Mouse (Mus musculus) limb, embryonic 11.5 days (tissue): ENCODE data around the gene Icam5. TPM values are rescaled to one million over a fixed set of nuclear protein-coding genes. Genes with fewer than 3 reads are reported as not detected.
"Not testable (repeated sequence)": the region's sequence is repeated elsewhere in the genome, so short reads cannot be mapped to it uniquely, and the experiment has no call there.

ENCODE experiments used
- ATAC-seq: fragments of 200-750 bp; cut with Nextera tagmentation; 2 replicates; pipeline ENCODE4 v1.8.0; 2017; ENCODE audit warnings: low read depth; ENCODE audit not compliant: insufficient number of reproducible peaks, low FRiP score, low TSS enrichment
- DNase-seq: peaks from one replicate; pipeline ENCODE4 v3.0.0-alpha.2; 2015; ENCODE audit warnings: low spot score
- H3K27ac ChIP-seq: fragments of 300-500 bp; sonication (generic); replicated peaks from 2 replicates; pipeline ENCODE4 v1.5.1; 2014; ENCODE audit warnings: low read depth, mild to moderate bottlenecking, low read length
- H3K27me3 ChIP-seq: fragments of 300-500 bp; sonication (generic); 2 replicates; pipeline ENCODE4 v1.6.1; 2014; ENCODE audit warnings: mild to moderate bottlenecking, low read length, mixed read lengths; ENCODE audit not compliant: control insufficient read depth, insufficient read depth
- H3K36me3 ChIP-seq: fragments of 300-500 bp; sonication (generic); 2 replicates; pipeline ENCODE4 v1.6.1; 2014; ENCODE audit warnings: mild to moderate bottlenecking, low read length, moderate library complexity, mixed read lengths; ENCODE audit not compliant: control insufficient read depth, insufficient read depth
- H3K4me1 ChIP-seq: fragments of 300-500 bp; sonication (generic); 2 replicates; pipeline ENCODE4 v1.6.1; 2014; ENCODE audit warnings: low read length, mixed read lengths; ENCODE audit not compliant: control insufficient read depth, insufficient read depth
- H3K4me2 ChIP-seq: fragments of 300-500 bp; sonication (generic); 2 replicates; pipeline ENCODE4 v1.6.1; 2014; ENCODE audit warnings: low read depth, mild to moderate bottlenecking, moderate library complexity; ENCODE audit not compliant: severe bottlenecking
- H3K4me3 ChIP-seq: fragments of 300-500 bp; sonication (generic); 2 replicates; pipeline ENCODE4 v1.5.1; 2014; ENCODE audit warnings: low read depth, low read length
- H3K9ac ChIP-seq: fragments of 300-500 bp; sonication (generic); 2 replicates; pipeline ENCODE4 v1.6.1; 2014; ENCODE audit warnings: mild to moderate bottlenecking, low read length
- H3K9me3 ChIP-seq: fragments of 300-500 bp; sonication (generic); 2 replicates; pipeline ENCODE4 v1.6.1; 2016; ENCODE audit warnings: low read length; ENCODE audit not compliant: control insufficient read depth
- WGBS: fragments of 180-500 bp; shearing (Covaris S2); extraction: QIAGEN DNeasy Blood & Tissue Kit; methylation state at CpG from one replicate; pipeline ENCODE4 v1.1.7; 2014; 5-methylcytosine and 5-hydroxymethylcytosine counted together
- polyA plus RNA-seq: library from polyadenylated mRNA; unstranded; fragments of >200 nt; fragmentation: Nextera tagmentation; extraction: Ambion mirVana; gene quantifications from 2 replicates; pipeline ENCODE4 v1.2.1, GENCODE M21; 2014

The Icam5 gene
- polyA plus RNA-seq, 1 experiment from 2014 or later: not detected

DNA sequence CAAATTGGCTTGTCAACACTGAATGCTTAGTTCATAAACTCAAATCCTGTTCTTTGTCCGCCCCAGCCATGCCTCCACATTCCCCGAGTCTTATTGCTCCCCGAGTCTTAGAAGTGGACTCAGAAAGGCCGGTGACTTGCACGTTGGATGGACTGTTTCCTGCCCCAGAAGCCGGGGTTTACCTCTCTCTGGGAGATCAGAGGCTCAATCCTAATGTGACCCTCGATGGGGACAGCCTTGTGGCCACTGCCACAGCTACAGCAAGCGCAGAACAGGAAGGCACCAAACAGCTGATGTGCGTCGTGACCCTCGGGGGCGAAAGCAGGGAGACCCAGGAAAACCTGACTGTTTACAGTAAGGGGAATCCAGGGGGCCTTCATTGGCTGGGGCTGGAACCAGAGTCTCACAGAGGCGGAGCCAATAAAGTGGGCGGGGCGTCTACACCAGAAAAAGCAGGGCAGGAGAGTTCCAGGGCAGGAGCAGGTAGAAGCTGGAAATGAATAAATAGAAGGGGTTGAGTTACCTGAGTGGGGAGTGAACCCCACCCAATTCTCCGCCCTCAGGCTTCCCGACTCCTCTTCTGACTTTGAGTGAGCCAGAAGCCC is 2.7 kb downstream of the Icam5 start:
- H3K4me2 ChIP-seq: no peak overlapping the region
- peaks cover 31% of the 10 kb centered on the region for H3K4me1 ChIP-seq
- DNase-seq (peak; percentile 65), ATAC-seq (no peak)
- no peaks in the 10 kb centered on the region for H3K9me3 ChIP-seq
- H3K9ac ChIP-seq: no peak overlapping the region
- no peaks in the 10 kb centered on the region for H3K36me3 ChIP-seq
- peaks cover 89% of the 10 kb centered on the region for H3K27me3 ChIP-seq
- H3K27ac ChIP-seq: no peak overlapping the region
- H3K4me3 ChIP-seq: no peak overlapping the region
- 4% methylated on average over 17 of the region's 17 CpGs for WGBS

DNA sequence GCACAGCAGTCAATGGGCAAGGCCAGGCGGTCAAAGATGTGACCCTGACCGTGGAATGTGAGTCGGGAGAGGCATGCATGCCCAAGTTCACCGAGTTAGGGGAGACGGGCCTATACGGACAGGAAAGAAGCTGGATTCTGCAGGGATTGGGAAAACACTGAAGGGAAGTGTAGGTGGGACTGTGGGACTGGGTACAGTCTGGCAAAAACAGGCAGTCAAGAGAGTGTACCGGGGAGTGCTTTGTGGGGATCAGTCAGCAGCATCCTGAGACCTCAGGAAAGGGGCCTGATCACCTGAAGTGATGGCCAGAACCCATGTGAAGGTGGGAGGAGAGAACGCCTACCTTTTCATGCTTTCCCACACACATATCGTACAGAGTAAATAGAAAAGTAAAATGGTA is 3.7 kb downstream of the Icam5 start:
- Histone ChIP-seq H3K4me1 (peaks cover 27% of the 10 kb centered on the region), H3K27me3 (peaks cover 84% of the 10 kb centered on the region), H3K4me3 (no peak overlapping the region), H3K9me3 (no peaks in the 10 kb centered on the region), H3K27ac (no peak overlapping the region), H3K4me2 (no peak overlapping the region), H3K9ac (no peak overlapping the region), H3K36me3 (no peaks in the 10 kb centered on the region)
- ATAC-seq (no peak), DNase-seq (no peak)
- 21% methylated on average over 9 of the region's 9 CpGs for WGBS

DNA sequence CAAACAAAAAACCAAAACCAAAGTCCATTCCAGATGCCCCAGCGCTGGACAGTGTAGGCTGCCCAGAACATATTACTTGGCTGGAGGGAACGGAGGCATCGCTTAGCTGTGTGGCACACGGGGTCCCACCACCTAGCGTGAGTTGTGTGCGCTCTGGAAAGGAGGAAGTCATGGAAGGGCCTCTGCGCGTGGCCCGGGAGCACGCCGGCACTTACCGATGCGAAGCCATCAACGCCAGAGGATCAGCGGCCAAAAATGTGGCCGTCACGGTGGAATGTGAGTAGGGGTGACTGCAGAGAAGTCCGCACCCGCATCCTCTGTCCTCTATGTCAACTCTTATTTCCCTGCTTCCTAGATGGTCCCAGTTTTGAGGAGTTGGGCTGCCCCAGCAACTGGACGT is 4.3 kb downstream of the Icam5 start:
- no peak overlapping the region for H3K4me3 ChIP-seq
- peaks cover 82% of the 10 kb centered on the region for H3K27me3 ChIP-seq
- H3K4me1 ChIP-seq: peaks cover 25% of the 10 kb centered on the region
- H3K27ac ChIP-seq: no peak overlapping the region
- no peaks in the 10 kb centered on the region for H3K36me3 ChIP-seq
- ATAC-seq (no peak), DNase-seq (no peak)
- 7% methylated on average over 20 of the region's 20 CpGs for WGBS
- H3K9ac ChIP-seq: no peak overlapping the region
- no peak overlapping the region for H3K4me2 ChIP-seq
- no peaks in the 10 kb centered on the region for H3K9me3 ChIP-seq

DNA sequence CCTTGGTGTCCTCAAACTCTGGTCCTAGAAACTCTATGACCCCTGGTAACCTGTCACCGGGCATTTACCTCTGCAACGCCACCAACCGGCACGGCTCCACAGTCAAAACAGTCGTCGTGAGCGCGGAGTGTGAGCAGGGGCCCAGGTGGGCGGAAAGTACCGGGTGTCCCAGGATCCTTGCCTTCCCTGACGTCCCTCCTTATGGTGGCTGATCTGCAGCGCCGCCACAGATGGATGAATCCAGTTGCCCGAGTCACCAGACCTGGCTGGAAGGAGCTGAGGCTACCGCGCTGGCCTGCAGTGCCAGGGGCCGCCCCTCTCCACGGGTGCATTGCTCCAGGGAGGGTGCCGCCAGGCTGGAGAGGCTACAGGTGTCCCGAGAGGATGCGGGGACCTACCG is 4.8 kb downstream of the Icam5 start:
- Histone ChIP-seq H3K27ac (no peak overlapping the region), H3K4me1 (peaks cover 24% of the 10 kb centered on the region), H3K9me3 (no peaks in the 10 kb centered on the region), H3K9ac (no peak overlapping the region), H3K4me2 (no peak overlapping the region), H3K4me3 (no peak overlapping the region), H3K27me3 (peaks cover 80% of the 10 kb centered on the region), H3K36me3 (no peaks in the 10 kb centered on the region)
- WGBS: 3% methylated on average over 22 of the region's 22 CpGs
- ATAC-seq (no peak), DNase-seq (peak; percentile 43)

DNA sequence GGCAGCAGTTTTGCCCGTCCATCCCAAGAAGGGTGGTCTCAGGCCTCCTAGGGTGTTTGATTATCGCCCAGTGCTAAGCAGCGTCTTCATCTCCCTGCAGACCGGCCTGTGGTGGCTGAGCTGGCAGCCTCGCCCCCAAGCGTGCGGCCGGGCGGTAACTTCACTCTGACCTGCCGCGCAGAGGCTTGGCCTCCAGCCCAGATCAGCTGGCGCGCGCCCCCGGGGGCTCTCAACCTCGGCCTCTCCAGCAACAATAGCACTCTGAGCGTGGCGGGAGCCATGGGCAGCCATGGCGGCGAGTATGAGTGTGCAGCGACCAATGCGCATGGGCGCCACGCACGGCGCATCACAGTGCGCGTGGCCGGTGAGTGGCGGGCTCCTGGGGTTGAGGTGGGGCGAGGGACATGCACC is 5.6 kb downstream of the Icam5 start:
- DNase-seq: peak; percentile 50
- H3K27ac ChIP-seq: no peak overlapping the region
- no peaks in the 10 kb centered on the region for H3K9me3 ChIP-seq
- peak overlapping the region; percentile 55 for H3K9ac ChIP-seq
- H3K4me1 ChIP-seq: peaks cover 24% of the 10 kb centered on the region
- WGBS: 3% methylated on average over 31 of the region's 31 CpGs
- H3K36me3 ChIP-seq: no peaks in the 10 kb centered on the region
- H3K4me2 ChIP-seq: peak overlapping the region; percentile 66
- H3K4me3 ChIP-seq: peak overlapping the region; percentile 34
- H3K27me3 ChIP-seq: peaks cover 72% of the 10 kb centered on the region
- no peak for ATAC-seq

DNA sequence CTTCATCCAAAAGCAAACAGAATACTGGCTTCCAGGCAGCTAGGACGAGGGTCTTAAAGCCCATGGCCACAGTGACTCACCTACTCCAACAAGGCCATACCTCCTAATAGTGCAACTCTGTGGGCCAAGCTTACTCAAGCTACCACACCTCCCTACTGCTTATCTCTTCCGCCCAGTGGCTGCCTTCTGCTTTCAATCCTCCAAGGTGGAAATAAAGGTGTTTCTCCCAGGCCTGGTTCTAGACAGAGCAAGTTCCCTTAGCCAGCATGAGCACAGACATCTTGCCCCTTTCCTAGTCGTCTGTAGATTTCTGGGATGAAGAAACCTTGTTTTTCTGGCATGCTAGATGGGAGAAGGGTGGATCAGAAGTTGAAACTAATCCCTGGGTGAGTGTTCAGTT is 7.9 kb downstream of the Icam5 start:
- Histone ChIP-seq H3K27me3 (peaks cover 50% of the 10 kb centered on the region), H3K27ac (no peak overlapping the region), H3K4me3 (no peak overlapping the region), H3K4me1 (peaks cover 10% of the 10 kb centered on the region), H3K4me2 (no peak overlapping the region), H3K36me3 (no peaks in the 10 kb centered on the region), H3K9me3 (no peaks in the 10 kb centered on the region), H3K9ac (no peak overlapping the region)
- DNase-seq: no peak
- ATAC-seq: no peak
- 75% methylated on average over 3 of the region's 3 CpGs for WGBS

DNA sequence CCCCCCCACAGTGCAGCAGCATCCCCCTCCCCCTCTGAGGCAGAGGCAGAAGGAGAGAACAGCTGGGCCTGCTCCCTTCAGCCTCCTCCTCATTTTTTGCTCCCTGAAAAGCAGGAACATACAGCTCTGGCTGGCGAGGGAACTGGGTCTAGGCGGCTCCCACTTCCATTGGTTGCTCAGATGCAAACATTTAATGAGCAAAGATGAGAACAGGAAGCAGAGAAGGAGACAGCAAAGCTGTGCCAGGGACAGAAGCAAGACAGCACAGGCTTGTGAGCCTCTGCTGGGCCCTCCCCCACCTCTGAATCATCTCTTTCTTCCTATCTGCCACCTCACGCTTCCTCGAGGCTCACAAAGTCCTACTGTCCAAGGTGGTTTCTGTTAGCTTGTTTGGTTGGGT is 9.4 kb downstream of the Icam5 start:
- no peak overlapping the region for H3K4me2 ChIP-seq
- DNase-seq: no peak
- H3K27me3 ChIP-seq: peaks cover 35% of the 10 kb centered on the region
- no peak overlapping the region for H3K9ac ChIP-seq
- H3K36me3 ChIP-seq: no peaks in the 10 kb centered on the region
- no peak overlapping the region for H3K27ac ChIP-seq
- WGBS: 52% methylated on average over 4 of the region's 4 CpGs
- no peak overlapping the region for H3K4me3 ChIP-seq
- no peaks in the 10 kb centered on the region for H3K9me3 ChIP-seq
- ATAC-seq: no peak
- H3K4me1 ChIP-seq: peaks cover 8% of the 10 kb centered on the region

DNA sequence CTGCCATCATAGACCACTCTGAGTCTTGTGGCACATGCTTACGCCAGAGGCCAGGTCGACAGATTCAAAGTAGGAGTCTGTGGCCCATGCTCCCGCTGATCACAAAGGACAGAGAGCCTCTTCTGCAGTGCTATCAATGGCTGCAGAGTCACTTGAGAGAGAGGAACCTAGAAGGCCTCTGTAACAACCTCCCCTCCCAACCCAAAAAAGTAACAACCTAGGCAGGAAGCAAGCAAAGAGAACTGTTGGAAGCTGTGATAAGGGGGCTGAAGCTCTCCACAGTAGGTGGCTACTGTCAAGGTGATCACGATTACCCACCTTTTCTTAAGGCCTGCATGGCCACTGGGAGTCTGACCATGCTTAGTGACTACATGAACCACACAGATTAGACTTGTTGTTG is 11.7 kb downstream of the Icam5 start:
- Histone ChIP-seq H3K4me2 (no peak overlapping the region), H3K27ac (no peak overlapping the region), H3K9ac (no peak overlapping the region), H3K4me3 (no peak overlapping the region), H3K36me3 (no peaks in the 10 kb centered on the region), H3K4me1 (no peaks in the 10 kb centered on the region), H3K27me3 (peaks cover 12% of the 10 kb centered on the region), H3K9me3 (no peaks in the 10 kb centered on the region)
- WGBS: 85% methylated on average over 4 of the region's 4 CpGs
- ATAC-seq (no peak), DNase-seq (no peak)

DNA sequence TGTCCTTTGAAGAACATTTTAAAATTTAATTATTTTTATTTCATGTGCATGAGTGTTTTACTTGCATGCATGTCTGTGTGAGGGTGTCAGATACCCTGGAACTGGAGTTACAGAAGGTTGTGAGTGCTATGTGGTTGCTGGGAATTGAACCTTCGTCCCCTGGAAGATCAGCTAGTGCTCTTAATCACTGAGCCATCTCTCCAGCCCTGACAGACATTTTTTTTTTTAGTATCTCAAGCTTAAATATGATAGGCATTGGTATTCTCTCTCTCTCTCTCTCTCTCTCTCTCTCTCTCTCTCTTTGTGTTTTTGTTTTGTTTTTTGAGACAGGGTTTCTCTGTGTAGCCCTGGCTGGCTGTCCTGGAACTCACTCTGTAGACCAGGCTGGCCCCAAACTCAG is 12.9 kb downstream of the Icam5 start:
- 61% methylated on average over 1 of the region's 1 CpGs for WGBS
- not testable (repeated sequence) for H3K9me3 ChIP-seq, H3K4me1 ChIP-seq, DNase-seq, H3K9ac ChIP-seq, H3K4me3 ChIP-seq, H3K27me3 ChIP-seq, ATAC-seq, H3K4me2 ChIP-seq, H3K36me3 ChIP-seq, H3K27ac ChIP-seq
